Comparison of ENCODE assay signal across 8 mouse cellular contexts in the genomic region with DNA sequence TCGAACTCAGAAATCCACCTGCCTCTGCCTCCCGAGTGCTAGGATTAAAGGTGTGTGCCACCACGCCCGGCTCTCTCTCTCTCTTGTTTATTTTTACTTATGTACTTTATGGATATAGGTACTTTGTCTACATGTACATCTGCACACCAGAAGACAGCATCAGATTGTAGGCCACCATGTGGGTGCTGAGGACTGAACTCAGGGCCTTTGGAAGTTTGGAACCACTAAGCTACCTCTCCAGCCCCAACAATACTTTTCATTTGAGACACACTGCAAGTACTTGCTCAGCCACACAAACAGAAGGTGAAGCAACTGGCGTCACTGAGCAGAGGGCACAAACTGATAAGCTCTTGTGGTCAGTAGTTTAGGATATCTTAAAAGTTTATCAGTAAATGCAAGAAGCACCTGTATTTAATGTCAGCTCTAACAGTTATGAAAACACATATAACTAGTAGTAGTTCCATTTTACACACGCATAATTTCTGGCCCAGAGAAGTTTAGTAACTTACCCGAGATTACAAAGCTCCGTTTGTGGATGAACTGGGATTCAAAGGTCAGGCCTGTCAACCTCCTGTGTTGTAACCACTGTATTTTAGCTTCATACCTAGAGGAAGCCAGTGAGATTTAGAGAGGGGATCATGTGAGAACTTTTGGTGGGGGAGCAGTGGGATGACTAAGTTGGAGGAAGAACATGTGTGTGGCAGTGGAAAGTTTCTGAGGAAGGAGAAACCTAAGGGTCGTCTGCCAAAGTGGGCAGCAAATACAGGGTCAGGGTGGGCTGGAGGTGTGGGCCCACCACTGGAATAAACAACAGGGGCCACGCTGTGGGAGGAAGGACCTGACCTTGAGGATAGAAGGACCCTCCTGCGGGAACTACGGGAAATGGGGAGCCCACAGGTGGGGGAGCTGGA. TPM values are rescaled to one million over a fixed set of nuclear protein-coding genes. Genes with fewer than 3 reads are reported as not detected.
DNase-seq lines count a peak whose midpoint lies in the region; ATAC-seq and TF ChIP-seq lines count a peak whose summit lies in the region.

No protein-coding gene starts in this region.

- H3K9ac ChIP-seq in midbrain, postnatal 0 days (replicated peaks; ENCODE audit: low read length, poor library complexity, severe bottlenecking) = peak overlapping the region; percentile 83

- no peaks in the 10 kb centered on the region for H3K9me3 ChIP-seq in erythroblast, embryonic 14.5 days (ENCODE audit: control insufficient read depth, low read length)
- H3K9me3 ChIP-seq in midbrain, postnatal 0 days (ENCODE audit: low read length) = no peaks in the 10 kb centered on the region

- no peaks in the 10 kb centered on the region for H3K27me3 ChIP-seq in C2C12 (ENCODE audit: control insufficient read depth, insufficient read depth, insufficient read length)
- H3K27me3 ChIP-seq in erythroblast, embryonic 14.5 days (ENCODE audit: control insufficient read depth) = no peaks in the 10 kb centered on the region
- no peaks in the 10 kb centered on the region for H3K27me3 ChIP-seq in midbrain, postnatal 0 days (ENCODE audit: insufficient read depth, low read length)

- TF ChIP-seq CTCF in C2C12 (IDR thresholded peaks at IDR 0.05; ENCODE audit: control insufficient read depth, insufficient read depth, insufficient read length) = no peak
- TF ChIP-seq CTCF in midbrain, postnatal 0 days (IDR thresholded peaks at IDR 0.05) = no peak

- H3K4me3 ChIP-seq in C2C12 (ENCODE audit: insufficient read depth, poor library complexity, severe bottlenecking) = peak overlapping the region; percentile 86
- H3K4me3 ChIP-seq in erythroblast, embryonic 14.5 days (replicated peaks) = peak overlapping the region; percentile 92
- H3K4me3 ChIP-seq in midbrain, postnatal 0 days (ENCODE audit: low read depth, low read length) = peak overlapping the region; percentile 75

- H3K79me2 ChIP-seq in C2C12 (ENCODE audit: control insufficient read depth, insufficient read depth) = peaks cover 14% of the 10 kb centered on the region

- ATAC-seq in midbrain, postnatal 0 days (ENCODE audit: low FRiP score) = no peak

- H3K4me1 ChIP-seq in erythroblast, embryonic 14.5 days (ENCODE audit: control insufficient read depth) = peaks cover 81% of the 10 kb centered on the region
- peaks cover 5% of the 10 kb centered on the region for H3K4me1 ChIP-seq in midbrain, postnatal 0 days (ENCODE audit: insufficient read depth, low read length)

- peaks cover 52% of the 10 kb centered on the region for H3K36me3 ChIP-seq in C2C12 (ENCODE audit: control insufficient read depth, insufficient read depth)
- H3K36me3 ChIP-seq in erythroblast, embryonic 14.5 days (ENCODE audit: control insufficient read depth) = peaks cover 60% of the 10 kb centered on the region
- peaks cover 45% of the 10 kb centered on the region for H3K36me3 ChIP-seq in midbrain, postnatal 0 days (ENCODE audit: insufficient read depth, low read length)

- peak overlapping the region; percentile 78 for H3ac ChIP-seq in C2C12 (ENCODE audit: control insufficient read depth, insufficient read length, low read depth)

- DNase-seq in embryo, embryonic 10.5 days (ENCODE audit: low spot score) = peak; percentile 18
- DNase-seq in embryo, embryonic 11 days = no peak
- DNase-seq in kidney, postnatal 14 days = peak; percentile 28
- no peak for DNase-seq in midbrain, postnatal 0 days (ENCODE audit: low spot score)
- no peak for DNase-seq in layer of hippocampus, postnatal 10 days (ENCODE audit: low spot score in 2 of 2)
- DNase-seq in right cerebral cortex, postnatal 36 days (ENCODE audit: low spot score in 2 of 2) = no peak

- peak overlapping the region; percentile 88 for H3K4me2 ChIP-seq in midbrain, postnatal 0 days (ENCODE audit: low read depth, low read length, poor library complexity, severe bottlenecking)

- peaks cover 4% of the 10 kb centered on the region for H3K79me3 ChIP-seq in C2C12 (ENCODE audit: low read depth)

- peak overlapping the region; percentile 83; the same call in 1 of the 2 replicates for H3K27ac ChIP-seq in midbrain, postnatal 0 days (ENCODE audit: low read depth, low read length)

- WGBS in midbrain, postnatal 0 days = 51% methylated on average over 12 of the region's 12 CpGs

TF ChIP-seq in C2C12, 6 proteins besides CTCF, POLR2A, EP300 and RAD21:
- TF ChIP-seq MYOG (IDR thresholded peaks at IDR 0.05; ENCODE audit: control insufficient read depth, extremely low read depth, insufficient read length) (no peak), FOSL1 (IDR thresholded peaks at IDR 0.05; ENCODE audit: insufficient read depth, low read length, poor library complexity, severe bottlenecking) (no peak), CEBPB (IDR thresholded peaks at IDR 0.05; ENCODE audit: low read depth) (no peak), MAX (IDR thresholded peaks at IDR 0.05) (no peak)

RNA-seq across cellular contexts. Expression of gene Ndst2, which starts 1.1 kb away (rescaled TPM):
- 13.5 TPM for polyA plus RNA-seq in C2C12 (2012; fragmentation: generic; extraction: Trizol)
- polyA plus RNA-seq in erythroblast, embryonic 14.5 days (2012) = 0.80 and 1.5 TPM in 2 replicates
- 20.5 and 23.2 TPM in 2 replicates for total RNA-seq in midbrain, postnatal 0 days (2014; rRNA removed)
- polyA plus RNA-seq in midbrain, postnatal 0 days (2015; fragmentation: Nextera tagmentation; extraction: Ambion mirVana) = 14.0 and 14.1 TPM in 2 replicates
- 10 to 100 TPM; 17.9 to 19.4 TPM for total RNA-seq in layer of hippocampus, postnatal 10 days (2021)

RNA-seq across cellular contexts. Expression of gene Zswim8, which starts 25.9 kb away (rescaled TPM):
- polyA plus RNA-seq in C2C12 (2012; fragmentation: generic; extraction: Trizol) = 74.0 TPM
- polyA plus RNA-seq in erythroblast, embryonic 14.5 days (2012) = 6.1 and 6.7 TPM in 2 replicates
- total RNA-seq in midbrain, postnatal 0 days (2014; rRNA removed) = 154 and 183 TPM in 2 replicates
- 35.1 and 37.8 TPM in 2 replicates for polyA plus RNA-seq in midbrain, postnatal 0 days (2015; fragmentation: Nextera tagmentation; extraction: Ambion mirVana)
- 100 to 1,000 TPM; 132 to 152 TPM for total RNA-seq in layer of hippocampus, postnatal 10 days (2021)

RNA-seq across cellular contexts. Expression of gene Chchd1, which starts 30.5 kb away (rescaled TPM):
- polyA plus RNA-seq in C2C12 (2012; fragmentation: generic; extraction: Trizol) = 177 TPM
- polyA plus RNA-seq in erythroblast, embryonic 14.5 days (2012) = 0.43 and 0.77 TPM in 2 replicates
- 122 and 180 TPM in 2 replicates for total RNA-seq in midbrain, postnatal 0 days (2014; rRNA removed)
- polyA plus RNA-seq in midbrain, postnatal 0 days (2015; fragmentation: Nextera tagmentation; extraction: Ambion mirVana) = 186 and 195 TPM in 2 replicates
- total RNA-seq in layer of hippocampus, postnatal 10 days (2021) = 10 to 100 TPM; 57.7 to 61.3 TPM

RNA-seq across cellular contexts. Expression of gene Fut11, which starts 38.5 kb away (rescaled TPM):
- polyA plus RNA-seq in C2C12 (2012; fragmentation: generic; extraction: Trizol) = 6.3 TPM
- polyA plus RNA-seq in erythroblast, embryonic 14.5 days (2012) = 0.37 TPM in 2 replicates
- 21.0 and 22.8 TPM in 2 replicates for total RNA-seq in midbrain, postnatal 0 days (2014; rRNA removed)
- polyA plus RNA-seq in midbrain, postnatal 0 days (2015; fragmentation: Nextera tagmentation; extraction: Ambion mirVana) = 23.0 and 23.7 TPM in 2 replicates
- total RNA-seq in layer of hippocampus, postnatal 10 days (2021) = 10 to 100 TPM; 19.5 TPM

RNA-seq across cellular contexts. Expression of gene Sec24c, which starts 59.2 kb away (rescaled TPM):
- 63.4 TPM for polyA plus RNA-seq in C2C12 (2012; fragmentation: generic; extraction: Trizol)
- polyA plus RNA-seq in erythroblast, embryonic 14.5 days (2012) = 3.6 and 5.0 TPM in 2 replicates
- total RNA-seq in midbrain, postnatal 0 days (2014; rRNA removed) = 90.2 and 141 TPM in 2 replicates
- polyA plus RNA-seq in midbrain, postnatal 0 days (2015; fragmentation: Nextera tagmentation; extraction: Ambion mirVana) = 62.4 and 63.7 TPM in 2 replicates
- 100 to 1,000 TPM; 108 to 109 TPM for total RNA-seq in layer of hippocampus, postnatal 10 days (2021)

Comparison
In these comparisons a context has a peak if more than half of its experiments do, and no peak if none do; other contexts are left out.
1. DNase-seq: peak in embryo, embryonic 10.5 days (single experiment) and kidney, postnatal 14 days (single experiment); none in embryo, embryonic 11 days (single experiment), midbrain, postnatal 0 days (single experiment), layer of hippocampus, postnatal 10 days (0 of 2) and right cerebral cortex, postnatal 36 days (0 of 2).
2. RNA of gene Chchd1, which starts 30.5 kb away (polyA plus RNA-seq): 186 to 195 TPM in midbrain, postnatal 0 days and 177 TPM in C2C12 (single experiment); 0.43 to 0.77 TPM in erythroblast, embryonic 14.5 days; every median in the first group is over 100 times any median in the second.
3. Peak in every context shown above with its lines, with median percentiles within 50 percentile points of each other: H3K4me3 ChIP-seq.